Mouse (Mus musculus): Measurements from ENCODE around the gene Smarcd2. TPM values are rescaled to one million over a fixed set of nuclear protein-coding genes. Genes with fewer than 3 reads are reported as not detected.

Smarcd2 gene
- total RNA-seq (2022): 10 to 100 TPM; 14.3 to 16.7 (median 15.5) TPM

- DNase-seq (ENCODE audit: low spot score): peak; percentile 99
Observed at GRCm38 (mm10) chr11:106272644-106273310, at the start of gene Smarcd2. Gene Smarcd2, minus strand, starts transcription at chr11:106272972.

DNA sequence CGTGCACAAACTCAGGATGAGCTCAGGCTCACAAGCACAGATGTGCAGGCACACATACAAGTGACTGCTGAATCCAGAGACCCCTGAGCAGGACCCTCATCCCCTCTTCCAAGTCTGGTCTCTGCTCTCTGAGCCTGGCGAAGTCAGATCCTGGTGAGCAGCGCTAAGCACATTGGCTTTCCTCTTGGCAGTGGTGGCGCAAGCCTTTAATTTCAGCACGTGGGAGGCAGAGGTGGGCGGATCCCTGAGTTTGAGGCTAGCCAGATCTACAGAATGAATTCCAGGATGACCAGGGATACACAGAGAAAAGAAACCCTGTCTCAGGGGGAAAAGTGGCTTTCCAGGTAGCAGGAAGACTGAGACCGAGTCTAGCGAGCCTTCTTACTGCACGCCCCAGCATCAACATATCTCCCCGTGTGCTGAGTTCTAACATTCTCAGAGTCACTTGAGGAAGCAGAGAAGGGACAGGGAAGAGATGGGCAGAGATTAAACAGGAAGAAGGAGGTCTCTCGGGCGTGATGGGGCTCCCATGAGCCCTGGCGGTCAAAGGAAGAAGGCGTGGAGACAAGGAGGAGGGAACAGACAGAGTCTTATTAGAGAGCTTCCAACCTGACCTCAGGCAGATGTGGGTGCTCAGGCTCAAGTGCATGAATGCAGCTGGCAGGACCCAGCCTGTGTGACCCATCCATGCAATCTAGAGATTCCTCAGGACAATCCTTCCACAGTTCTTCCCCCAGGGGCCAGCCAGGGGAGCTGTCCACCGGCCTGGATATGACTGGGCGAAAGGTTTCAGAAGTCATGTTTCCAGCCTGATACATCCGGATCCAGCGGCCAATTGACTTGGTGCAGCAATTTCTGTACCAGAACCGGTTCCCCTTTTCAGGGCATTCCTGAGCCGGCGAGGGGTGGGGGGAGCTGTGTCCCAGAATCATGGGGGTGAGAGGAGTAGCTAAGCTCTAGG, 45.9 kb upstream of the Smarcd2 start:
- DNase-seq (ENCODE audit: low spot score): peak; percentile 38

- DNase-seq (ENCODE audit: low spot score): no peak
Observed at GRCm38 (mm10) chr11:106317801-106318200, 45.0 kb upstream of the Smarcd2 start.

DNA sequence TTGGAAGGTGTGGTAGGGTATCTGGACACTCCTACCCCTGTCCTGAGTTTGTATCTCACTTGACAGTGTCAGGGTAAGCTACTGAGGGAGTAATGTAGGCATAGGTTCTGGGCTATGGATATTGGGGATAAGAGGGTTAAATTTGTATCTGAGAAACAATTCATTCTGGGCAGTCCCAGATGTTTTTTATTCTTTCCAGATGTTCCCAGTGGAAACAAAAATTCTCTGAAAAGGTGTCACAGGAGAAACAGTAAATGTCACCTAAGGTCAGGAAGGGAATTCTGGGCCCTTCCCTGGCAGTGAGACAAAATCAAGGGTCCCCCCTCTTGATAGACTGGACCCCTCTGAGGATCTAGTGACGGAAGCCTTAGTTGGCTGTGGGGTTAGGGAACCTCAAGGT, 43.6 kb upstream of the Smarcd2 start:
- no peak for DNase-seq (ENCODE audit: low spot score)

DNA sequence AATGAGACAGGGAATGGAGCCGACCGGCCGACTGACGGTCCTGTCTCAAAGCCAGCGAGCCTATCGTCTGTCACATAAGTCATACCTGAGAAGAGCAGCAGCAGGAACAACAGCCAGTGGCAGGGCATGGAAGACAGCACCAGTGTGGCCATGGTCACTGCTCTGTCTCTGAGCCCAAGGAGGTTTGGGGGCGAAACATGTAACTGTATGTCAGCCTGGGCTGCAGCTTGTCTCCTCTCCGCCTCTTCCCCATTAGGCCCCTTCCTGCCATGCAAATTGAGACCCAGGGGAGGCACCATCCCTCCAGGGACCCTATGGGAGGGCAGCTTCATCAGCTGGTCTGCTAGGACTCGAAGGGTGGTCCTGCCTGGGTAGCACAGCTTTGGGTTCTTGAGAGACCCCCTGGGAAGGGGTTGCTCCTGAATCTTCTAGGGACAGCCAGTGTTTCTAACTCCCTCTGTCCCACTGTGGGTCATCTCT, 41.6 kb upstream of the Smarcd2 start, which contains the start of gene Cd79b:
Gene Cd79b (minus strand): TSS at position 430 of the 480 bp plus-strand sequence.
- no peak for DNase-seq (ENCODE audit: low spot score)

GRCm38 (mm10) chr11:106313533-106313932, 40.8 kb upstream of the Smarcd2 start:
- no peak for DNase-seq (ENCODE audit: low spot score)

DNA sequence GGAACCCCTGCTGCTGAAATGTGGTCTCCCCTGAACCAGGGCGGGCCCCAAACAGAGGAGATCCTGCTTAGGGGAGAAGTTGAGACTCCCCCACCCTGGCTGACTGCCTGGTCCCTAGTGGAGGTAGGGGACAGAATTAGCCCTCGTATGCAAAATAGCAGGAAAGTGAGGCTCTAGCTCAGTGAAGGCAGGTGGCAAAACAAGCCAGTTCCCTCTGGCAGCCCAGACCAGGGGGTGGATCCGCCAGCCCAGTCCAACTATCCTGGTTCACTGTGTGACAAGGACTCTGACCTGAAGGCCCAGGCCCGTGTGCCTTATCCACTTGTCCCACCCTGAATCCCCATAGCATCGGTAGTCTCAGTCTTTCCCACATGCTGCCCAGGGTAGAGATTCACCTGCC, 37.4 kb upstream of the Smarcd2 start:
- DNase-seq (ENCODE audit: low spot score): no peak

DNA sequence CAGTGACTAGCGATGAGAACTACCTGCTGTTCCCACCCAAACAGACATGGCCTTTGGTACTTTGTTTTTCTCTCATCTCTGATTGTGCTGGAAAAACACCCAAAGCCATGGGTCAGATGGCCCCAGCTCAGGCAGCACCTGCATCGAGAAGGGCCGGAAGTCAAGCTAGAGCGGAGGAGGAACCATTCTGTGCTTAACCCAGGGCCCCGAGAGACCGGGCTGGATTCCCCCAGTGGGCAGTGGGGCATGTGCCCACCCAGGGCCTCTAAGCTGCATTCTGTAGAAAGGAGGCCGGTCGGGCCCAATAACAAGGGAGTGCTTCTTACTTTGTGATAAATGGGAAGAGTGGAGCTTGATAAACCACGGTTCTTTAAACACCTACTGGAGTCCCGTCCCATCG, 35.4 kb upstream of the Smarcd2 start:
- DNase-seq (ENCODE audit: low spot score): no peak

DNA sequence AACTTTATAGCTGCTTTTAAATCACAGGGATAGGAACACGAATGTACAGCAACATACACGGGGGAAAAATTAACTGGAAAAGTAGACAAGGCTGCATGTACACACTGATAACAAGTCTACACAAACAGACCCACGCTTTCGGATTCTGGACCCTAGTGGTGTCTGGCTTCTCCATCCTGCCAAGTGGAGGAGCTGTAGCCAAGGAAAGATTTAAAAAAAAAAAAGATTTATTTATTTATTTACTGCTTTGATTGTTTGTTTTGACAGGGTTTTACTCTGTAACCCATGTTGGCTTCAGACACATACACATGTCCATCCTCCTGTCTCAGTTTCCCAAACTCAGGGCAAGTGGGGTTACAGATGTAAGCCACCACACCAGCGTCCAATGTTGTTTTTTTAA, 34.7 kb upstream of the Smarcd2 start:
- DNase-seq (ENCODE audit: low spot score): no peak

DNA sequence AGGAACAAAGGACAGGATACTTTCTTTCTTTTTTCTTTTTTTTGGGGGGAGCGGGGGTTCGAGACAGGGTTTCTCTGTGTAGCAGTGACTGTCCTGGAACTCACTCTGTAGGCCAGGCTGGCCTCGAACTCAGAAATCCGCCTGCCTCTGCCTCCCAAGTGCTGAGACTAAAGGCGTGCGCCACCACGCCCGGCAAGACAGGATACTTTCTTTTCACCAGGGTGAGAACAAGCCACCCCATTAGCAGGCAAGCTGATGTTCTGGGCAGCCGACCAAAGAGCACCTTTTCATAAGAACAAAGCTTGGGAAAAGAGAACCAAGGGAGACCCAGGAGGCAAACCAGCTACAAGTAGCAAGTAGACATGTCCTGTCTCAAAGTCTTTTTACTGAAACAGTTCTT, 34.0 kb upstream of the Smarcd2 start:
- no peak for DNase-seq (ENCODE audit: low spot score)

DNA sequence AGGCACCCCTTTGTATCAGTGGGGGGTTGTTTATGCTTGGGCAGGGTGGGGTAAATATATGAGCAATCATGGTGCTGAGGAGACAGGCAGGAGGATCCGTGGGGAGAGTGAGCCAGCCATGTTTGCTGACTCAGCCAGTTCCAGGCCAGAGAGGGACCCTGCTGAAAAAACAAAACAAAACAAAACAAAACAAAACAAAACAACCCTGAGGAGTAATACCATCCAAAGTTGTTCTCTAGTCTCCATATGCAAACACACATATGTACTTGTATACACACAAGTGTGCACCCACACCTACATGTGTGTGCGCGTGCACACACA, 33.3 kb upstream of the Smarcd2 start:
- no peak for DNase-seq (ENCODE audit: low spot score)

DNA sequence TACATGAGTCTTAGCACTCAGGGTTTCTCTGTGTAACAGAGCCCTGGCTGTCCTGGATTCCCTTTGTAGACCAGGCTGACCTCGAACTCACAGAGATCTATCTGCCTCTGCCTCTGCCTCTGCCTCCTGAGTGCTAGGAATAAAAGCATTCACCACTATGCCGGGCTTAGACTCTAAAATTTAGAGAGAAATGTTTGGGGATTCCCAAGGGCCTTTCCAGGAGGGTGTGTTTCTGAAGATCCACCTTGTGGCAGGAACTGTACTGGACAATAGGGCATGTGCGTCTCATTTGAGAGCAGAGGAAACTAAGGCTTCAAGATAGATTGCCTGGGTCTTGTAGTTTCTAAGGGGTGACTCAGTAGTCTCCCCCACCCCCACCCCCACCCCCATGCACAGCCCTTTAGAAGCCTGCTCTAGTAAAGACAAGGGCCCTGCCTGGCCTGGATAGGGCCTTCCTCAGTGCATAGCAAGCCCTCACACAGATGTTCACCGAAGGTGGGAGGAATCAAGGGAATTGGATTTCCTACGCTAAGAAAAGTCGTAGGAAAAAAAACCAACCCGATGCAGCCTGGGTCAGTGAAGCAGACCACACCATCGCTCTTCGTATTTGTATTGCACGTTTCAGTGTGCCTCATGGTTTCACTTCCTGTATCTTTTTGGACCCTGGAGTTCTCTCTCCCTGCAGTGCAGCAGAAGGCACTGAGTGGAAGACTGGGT, 32.7 kb upstream of the Smarcd2 start:
- DNase-seq (ENCODE audit: low spot score): no peak

- peak; percentile 37 for DNase-seq (ENCODE audit: low spot score)
Observed at GRCm38 (mm10) chr11:106302634-106303033, 29.9 kb upstream of the Smarcd2 start.

GRCm38 (mm10) chr11:106301765-106302164, 29.0 kb upstream of the Smarcd2 start, which contains the start of gene Gh:
Gene Gh, minus strand, starts transcription at chr11:106301865.
- DNase-seq (ENCODE audit: low spot score): no peak

DNA sequence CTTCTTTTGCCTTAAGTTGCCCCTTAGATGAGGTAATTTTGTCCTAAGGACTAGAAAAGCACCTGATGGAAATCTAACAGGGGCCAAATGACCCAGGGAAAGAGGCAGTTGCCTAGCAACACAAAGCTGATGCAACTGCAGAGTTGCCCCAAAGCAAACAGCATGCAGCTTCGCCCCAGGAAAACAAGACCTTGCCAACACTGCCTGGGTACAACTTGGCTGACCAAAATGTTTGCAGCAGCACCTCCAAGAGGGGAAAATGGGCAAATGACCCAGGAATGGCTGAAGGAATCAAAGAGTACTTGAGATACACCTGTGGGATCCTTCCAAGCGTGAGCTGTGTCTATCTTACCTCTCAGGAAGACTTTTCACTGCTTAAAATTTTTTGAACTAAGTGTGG, 19.1 kb upstream of the Smarcd2 start:
- DNase-seq (ENCODE audit: low spot score): no peak

- DNase-seq (ENCODE audit: low spot score): no peak
Observed at GRCm38 (mm10) chr11:106290376-106290775, 17.6 kb upstream of the Smarcd2 start.

DNA sequence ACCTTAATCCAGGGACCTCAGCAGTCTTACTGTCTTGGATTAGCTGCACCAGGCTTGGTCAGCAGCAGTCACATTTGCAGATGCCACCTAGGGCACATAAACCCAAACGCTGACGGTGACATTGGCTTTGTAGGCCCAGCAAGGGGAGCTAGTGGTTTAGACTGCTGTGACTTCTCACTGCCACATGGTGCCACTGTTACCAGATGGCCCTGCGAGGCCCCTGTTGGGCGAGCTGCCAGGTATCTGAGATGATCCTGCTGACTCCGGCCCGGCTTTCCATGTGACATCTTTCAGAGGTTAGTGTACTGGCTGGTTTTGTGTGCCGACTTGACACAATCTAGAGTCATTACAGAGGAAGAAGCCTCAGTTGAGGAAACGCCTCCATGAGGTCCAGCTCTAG, 16.6 kb upstream of the Smarcd2 start:
- no peak for DNase-seq (ENCODE audit: low spot score)

GRCm38 (mm10) chr11:106286987-106287386, 14.2 kb upstream of the Smarcd2 start:
- no peak for DNase-seq (ENCODE audit: low spot score)

DNA sequence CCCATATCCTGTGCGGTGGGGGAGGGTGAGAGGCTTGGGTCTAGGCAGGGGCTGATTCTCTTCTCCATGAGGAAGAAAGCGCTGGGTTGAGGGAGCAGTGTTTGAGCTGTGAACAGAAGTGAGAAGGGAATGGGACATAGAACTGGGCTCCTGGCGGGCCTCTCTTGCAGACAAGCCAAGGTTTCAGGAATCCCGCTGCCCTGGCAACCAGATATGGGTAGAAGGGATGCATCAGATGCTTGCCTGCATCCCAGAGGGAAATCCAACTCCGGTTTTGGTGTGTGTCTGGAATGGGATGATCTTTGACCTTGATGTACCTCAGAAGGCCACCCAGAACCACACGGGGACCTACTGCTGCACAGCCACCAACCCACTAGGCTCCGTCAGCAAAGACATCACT, 13.4 kb upstream of the Smarcd2 start:
- no peak for DNase-seq (ENCODE audit: low spot score)

- DNase-seq (ENCODE audit: low spot score): no peak
Observed at GRCm38 (mm10) chr11:106284126-106284525, 11.4 kb upstream of the Smarcd2 start.

DNA sequence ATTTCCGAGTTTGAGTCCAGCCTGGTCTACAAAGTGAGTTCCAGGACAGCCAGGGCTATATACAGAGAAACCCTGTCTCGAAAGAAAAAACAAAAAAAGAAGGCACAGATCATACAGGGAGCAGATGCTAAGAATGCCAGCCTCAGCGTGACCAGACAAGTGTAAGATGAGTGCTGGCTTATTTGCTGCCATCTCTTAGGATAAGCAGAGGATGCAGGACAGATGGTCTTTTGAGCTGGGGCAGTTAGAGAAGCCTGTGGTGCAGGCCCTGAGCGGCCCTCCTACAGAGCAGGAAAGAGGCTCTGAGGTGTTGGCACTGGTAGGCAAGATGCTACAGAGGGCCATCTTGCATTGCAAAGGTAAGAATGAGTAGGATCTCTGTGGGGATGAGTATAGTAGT, 10.6 kb upstream of the Smarcd2 start:
- DNase-seq (ENCODE audit: low spot score): no peak

- no peak for DNase-seq (ENCODE audit: low spot score)
Observed at GRCm38 (mm10) chr11:106282452-106282851, 9.7 kb upstream of the Smarcd2 start.

Measured in heart, adult 8-10 months (tissue).